Mouse (Mus musculus): Measurements from ENCODE around the gene Ccl12.

Gene Ccl12

GRCm38 (mm10) chr11:82139492-82140094, 37.9 kb downstream of the Ccl12 start:
- no peak for DNase-seq (ENCODE audit: low spot score in 2 of 2)
